Mouse (Mus musculus): Measurements from ENCODE around the gene A030003K21Rik.
"Not testable (repeated sequence)": the region's sequence is repeated elsewhere in the genome, so short reads cannot be mapped to it uniquely, and the experiment has no call there.

DNA sequence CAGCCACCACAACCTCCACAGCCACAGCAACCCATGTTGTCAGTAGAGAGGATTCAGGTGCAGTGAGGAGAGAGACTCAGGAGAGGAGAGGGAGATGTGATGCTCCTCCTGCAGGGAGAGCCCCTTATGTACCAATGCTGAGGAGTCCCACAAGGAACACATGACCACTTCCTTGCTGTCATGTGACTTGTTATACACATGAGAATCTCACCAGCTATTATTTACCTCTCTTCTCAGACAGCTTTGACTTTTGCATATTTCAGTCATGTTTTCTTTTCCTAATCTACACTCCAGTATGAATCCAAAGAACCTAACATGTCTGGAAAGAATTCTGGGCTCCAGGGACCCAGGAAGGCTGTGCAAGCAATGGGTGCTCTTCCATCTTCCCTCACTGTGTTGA, 12.7 kb upstream of the A030003K21Rik start, which contains the start of gene Gm7544:
- TF ChIP-seq CTCF (IDR thresholded peaks at IDR 0.05; ENCODE audit: borderline replicate concordance, insufficient read depth, low read depth, low read length); POLR2A (IDR thresholded peaks at IDR 0.05; ENCODE audit: borderline replicate concordance, insufficient read depth, low read length): not testable (repeated sequence)
